Mouse (Mus musculus): ENCODE measurements around the gene Rchy1.

The Rchy1 gene

GRCm38 (mm10) chr5:91962639-91963440, at the start of gene Rchy1:
TSS of gene Rchy1 (minus strand) at chr5:91963068.
- DNase-seq (ENCODE audit: low spot score) = peak; percentile 99

GRCm38 (mm10) chr5:92011756-92012155, 48.9 kb upstream of the Rchy1 start:
- no peak for DNase-seq (ENCODE audit: low spot score)

GRCm38 (mm10) chr5:92009827-92010226, 47.0 kb upstream of the Rchy1 start:
- no peak for DNase-seq (ENCODE audit: low spot score)

- DNase-seq (ENCODE audit: low spot score) = peak; percentile 44
Measured at GRCm38 (mm10) chr5:92003011-92003410, 40.1 kb upstream of the Rchy1 start.

GRCm38 (mm10) chr5:92000770-92001169, 37.9 kb upstream of the Rchy1 start:
- DNase-seq (ENCODE audit: low spot score) = no peak

- DNase-seq (ENCODE audit: low spot score) = no peak
Measured at GRCm38 (mm10) chr5:91994546-91994945, 31.7 kb upstream of the Rchy1 start.

- DNase-seq (ENCODE audit: low spot score) = no peak
Measured at GRCm38 (mm10) chr5:91993061-91993460, 30.2 kb upstream of the Rchy1 start.

- no peak for DNase-seq (ENCODE audit: low spot score)
Measured at GRCm38 (mm10) chr5:91991191-91991937, 28.5 kb upstream of the Rchy1 start.

- DNase-seq (ENCODE audit: low spot score) = no peak
Measured at GRCm38 (mm10) chr5:91989261-91989660, 26.4 kb upstream of the Rchy1 start.

GRCm38 (mm10) chr5:91987799-91988198, 24.9 kb upstream of the Rchy1 start:
- no peak for DNase-seq (ENCODE audit: low spot score)

- DNase-seq (ENCODE audit: low spot score) = no peak
Measured at GRCm38 (mm10) chr5:91987236-91987635, 24.4 kb upstream of the Rchy1 start, which contains the start of gene Odaph. TSS of gene Odaph (plus strand) at chr5:91987475.

- DNase-seq (ENCODE audit: low spot score) = no peak
Measured at GRCm38 (mm10) chr5:91985721-91986120, 22.9 kb upstream of the Rchy1 start.

GRCm38 (mm10) chr5:91983490-91983889, 20.6 kb upstream of the Rchy1 start:
- DNase-seq (ENCODE audit: low spot score) = no peak

- DNase-seq (ENCODE audit: low spot score) = no peak
Measured at GRCm38 (mm10) chr5:91981176-91981840, 18.4 kb upstream of the Rchy1 start.

GRCm38 (mm10) chr5:91977397-91977770, 14.5 kb upstream of the Rchy1 start:
- DNase-seq (ENCODE audit: low spot score) = no peak

- DNase-seq (ENCODE audit: low spot score) = no peak
Measured at GRCm38 (mm10) chr5:91976566-91977396, 13.9 kb upstream of the Rchy1 start.

GRCm38 (mm10) chr5:91975758-91976157, 12.9 kb upstream of the Rchy1 start:
- DNase-seq (ENCODE audit: low spot score) = no peak

- DNase-seq (ENCODE audit: low spot score) = no peak
Measured at GRCm38 (mm10) chr5:91974002-91974401, 11.1 kb upstream of the Rchy1 start.

GRCm38 (mm10) chr5:91972046-91972445, 9.2 kb upstream of the Rchy1 start:
- DNase-seq (ENCODE audit: low spot score) = peak; percentile 76

- peak; percentile 96 for DNase-seq (ENCODE audit: low spot score)
Measured at GRCm38 (mm10) chr5:91962259-91962638, 619 bp downstream of the Rchy1 start.

GRCm38 (mm10) chr5:91961370-91961769, 1.5 kb downstream of the Rchy1 start:
- peak; percentile 84 for DNase-seq (ENCODE audit: low spot score)
